Mouse (Mus musculus): ENCODE measurements around the gene Lix1.

Lix1 gene

GRCm38 (mm10) chr17:17402222-17403004 lies at the start of gene Lix1:
Lix1 (plus strand) TSS chr17:17402672.
- DNase-seq = peak; percentile 22

GRCm38 (mm10) chr17:17373550-17373917 lies 28.9 kb upstream of the Lix1 start:
- DNase-seq = no peak

GRCm38 (mm10) chr17:17373918-17374910 lies 28.3 kb upstream of the Lix1 start, which contains the start of gene Riok2:
Riok2 (plus strand) TSS chr17:17374309.
- peak; percentile 95 for DNase-seq

DNA sequence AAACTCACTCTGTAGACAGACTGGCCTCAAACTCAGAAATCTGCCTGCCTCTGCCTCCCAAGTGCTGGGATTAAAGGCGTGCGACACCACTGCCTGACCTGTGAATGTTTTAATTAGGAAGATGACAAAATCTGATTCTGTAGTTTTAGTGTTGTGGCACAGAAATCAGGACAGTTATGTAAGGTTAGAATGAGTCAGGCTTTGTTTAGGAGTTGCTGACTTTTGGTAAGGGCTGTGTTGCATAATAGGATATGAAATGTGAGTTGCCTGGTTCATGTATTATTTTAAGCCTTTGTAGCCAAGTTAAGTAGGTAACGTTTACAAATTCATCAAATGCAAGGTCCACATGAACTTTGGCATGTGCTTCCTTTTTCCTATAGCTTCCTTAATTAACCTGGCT lies 26.9 kb upstream of the Lix1 start:
- DNase-seq = no peak

GRCm38 (mm10) chr17:17383703-17384102 lies 18.8 kb upstream of the Lix1 start:
- no peak for DNase-seq

GRCm38 (mm10) chr17:17384502-17384901 lies 18.0 kb upstream of the Lix1 start:
- DNase-seq = no peak

DNA sequence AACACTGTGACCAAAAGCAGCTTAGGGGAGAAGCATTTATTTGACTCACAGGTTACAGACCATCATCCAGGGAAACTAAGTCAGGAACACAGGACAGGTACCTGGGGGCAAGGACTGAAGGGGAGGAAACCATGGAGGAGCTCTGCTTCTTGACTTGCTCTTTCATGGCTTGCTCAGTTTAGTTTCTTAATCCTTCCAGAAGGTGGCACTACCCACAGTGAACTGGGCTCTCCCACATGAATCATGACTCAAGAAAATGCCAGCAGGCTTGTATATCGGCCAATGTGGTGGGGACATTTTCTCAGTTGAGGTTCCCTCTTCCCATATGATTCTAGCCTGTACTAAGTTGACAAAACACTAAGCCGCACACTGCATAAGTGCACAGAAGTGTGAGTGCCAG lies 16.4 kb upstream of the Lix1 start:
- DNase-seq = no peak

GRCm38 (mm10) chr17:17391823-17392222 lies 10.6 kb upstream of the Lix1 start:
- DNase-seq = no peak

GRCm38 (mm10) chr17:17392863-17393262 lies 9.6 kb upstream of the Lix1 start:
- no peak for DNase-seq

GRCm38 (mm10) chr17:17393300-17393699 lies 9.2 kb upstream of the Lix1 start:
- no peak for DNase-seq

DNA sequence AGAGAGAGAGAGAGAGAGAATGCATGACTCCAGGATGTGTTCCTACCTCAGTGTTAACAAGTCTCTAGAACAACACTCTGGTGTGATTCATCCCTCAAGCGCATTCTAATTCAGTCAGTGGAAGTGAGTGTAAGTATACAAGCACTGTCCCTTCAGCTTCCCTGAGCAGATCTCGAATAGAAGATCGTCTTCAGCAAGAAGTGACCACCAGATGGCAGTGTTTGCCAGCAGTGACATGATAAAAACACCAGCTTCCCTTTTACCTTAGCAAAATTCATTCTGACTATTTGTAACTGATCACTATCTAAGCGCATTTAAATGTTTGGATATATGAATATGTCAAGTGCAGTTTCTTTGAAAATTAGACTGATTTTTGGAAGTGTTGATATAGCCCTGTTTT lies 8.1 kb upstream of the Lix1 start:
- peak; percentile 69 for DNase-seq

- DNase-seq = no peak
Measured at GRCm38 (mm10) chr17:17396869-17397268, 5.6 kb upstream of the Lix1 start.

- DNase-seq = no peak
Measured at GRCm38 (mm10) chr17:17398664-17399063, 3.8 kb upstream of the Lix1 start.

- no peak for DNase-seq
Measured at GRCm38 (mm10) chr17:17403038-17403437, 566 bp downstream of the Lix1 start.

DNA sequence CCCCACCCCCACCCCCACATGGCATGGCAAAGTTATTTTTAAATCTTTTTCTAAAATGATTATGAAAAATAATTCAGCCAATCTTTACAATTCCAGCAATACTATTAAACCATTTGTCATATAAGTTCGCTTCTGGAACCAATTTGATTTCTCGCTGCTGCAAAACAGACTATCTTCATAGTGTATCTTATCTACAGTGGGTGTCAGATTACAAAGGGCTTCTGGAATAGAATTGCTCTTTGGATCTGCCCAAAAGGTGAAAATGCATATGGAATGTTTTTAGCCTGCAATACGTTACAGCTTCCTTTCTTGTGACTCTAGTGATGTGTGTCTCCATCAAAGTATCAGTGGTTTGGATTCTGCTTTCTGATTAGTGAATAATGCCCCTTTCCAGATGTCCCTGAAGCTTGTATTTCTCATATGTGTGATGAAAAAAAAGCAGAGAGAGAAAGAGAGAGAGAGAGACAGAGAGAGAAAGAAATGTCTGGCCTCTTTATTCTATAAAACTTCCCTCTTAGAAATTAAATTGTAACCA lies 1.2 kb downstream of the Lix1 start:
- DNase-seq = no peak

GRCm38 (mm10) chr17:17404811-17405544 lies 2.5 kb downstream of the Lix1 start:
- no peak for DNase-seq

DNA sequence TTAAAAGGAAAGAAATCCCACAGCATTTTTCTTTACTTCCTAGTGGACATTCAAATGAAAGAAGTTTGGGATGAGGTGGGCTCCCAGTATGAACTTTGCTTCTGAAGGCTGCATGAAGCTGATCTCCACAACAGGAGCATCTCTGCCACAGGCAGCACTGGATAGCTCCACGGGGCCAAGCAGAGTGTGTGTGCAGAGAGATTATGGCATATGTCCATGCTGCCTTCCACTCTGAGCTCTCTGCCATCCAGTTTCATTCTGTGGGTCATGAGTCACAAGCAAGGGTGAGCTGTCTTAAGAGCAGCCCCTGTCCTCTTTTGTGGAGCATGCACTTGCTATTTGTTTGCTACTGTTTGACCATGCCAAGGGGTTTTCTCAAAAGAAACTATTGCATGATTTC lies 3.1 kb downstream of the Lix1 start:
- no peak for DNase-seq

DNA sequence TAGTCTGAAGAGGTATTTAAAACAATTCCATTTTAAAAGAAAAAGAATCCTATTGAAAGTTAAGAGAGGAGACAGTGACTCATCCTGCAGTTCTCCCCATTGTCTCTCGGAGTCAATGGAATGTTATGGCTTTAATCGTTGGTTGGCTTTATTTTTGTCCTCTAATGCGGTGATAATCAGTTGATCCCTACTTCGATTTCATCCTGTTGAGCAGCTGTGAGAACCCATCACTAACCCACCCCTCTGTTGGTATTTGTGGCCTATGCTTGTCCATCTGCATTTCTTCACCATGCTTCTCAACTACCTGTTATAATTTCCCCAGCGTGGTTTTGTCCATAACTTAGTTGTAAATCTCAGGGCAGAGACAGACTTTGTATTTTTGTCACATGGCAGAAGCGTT lies 5.7 kb downstream of the Lix1 start:
- DNase-seq = no peak

DNA sequence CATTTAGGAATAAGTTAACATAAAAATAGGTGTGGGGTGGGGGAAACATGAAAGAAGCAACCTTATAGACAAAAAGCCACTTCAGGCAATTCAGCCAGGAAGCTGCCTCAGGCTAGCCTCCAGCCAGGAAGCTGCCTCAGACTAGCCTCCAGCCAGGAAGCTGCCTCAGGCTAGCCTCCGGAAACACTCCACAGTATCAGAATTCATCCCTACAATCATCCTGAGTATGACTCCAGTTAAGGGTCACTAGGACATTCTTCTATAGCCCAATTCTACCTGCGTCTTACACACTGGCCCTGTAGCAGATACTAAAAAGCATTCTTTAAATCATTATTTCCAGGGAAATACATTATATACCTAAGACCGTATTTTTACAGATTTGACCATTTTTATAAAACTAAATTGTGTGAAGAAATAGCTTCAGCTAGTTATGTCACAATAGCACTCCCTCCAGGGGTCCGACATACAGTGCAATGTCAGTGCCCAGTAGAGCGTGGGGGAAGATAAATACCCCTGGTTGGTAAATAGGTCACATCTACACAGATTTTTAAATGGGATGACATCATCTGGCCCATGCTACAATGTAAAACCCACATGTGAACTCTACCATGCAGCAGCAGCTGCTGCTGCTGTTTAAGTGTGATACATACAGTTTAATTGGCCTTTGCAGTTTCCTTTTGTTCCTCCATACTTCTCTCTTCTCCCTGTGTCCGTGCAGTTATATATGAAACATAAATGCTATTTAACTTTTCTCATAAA lies 6.4 kb downstream of the Lix1 start:
- DNase-seq = no peak

DNA sequence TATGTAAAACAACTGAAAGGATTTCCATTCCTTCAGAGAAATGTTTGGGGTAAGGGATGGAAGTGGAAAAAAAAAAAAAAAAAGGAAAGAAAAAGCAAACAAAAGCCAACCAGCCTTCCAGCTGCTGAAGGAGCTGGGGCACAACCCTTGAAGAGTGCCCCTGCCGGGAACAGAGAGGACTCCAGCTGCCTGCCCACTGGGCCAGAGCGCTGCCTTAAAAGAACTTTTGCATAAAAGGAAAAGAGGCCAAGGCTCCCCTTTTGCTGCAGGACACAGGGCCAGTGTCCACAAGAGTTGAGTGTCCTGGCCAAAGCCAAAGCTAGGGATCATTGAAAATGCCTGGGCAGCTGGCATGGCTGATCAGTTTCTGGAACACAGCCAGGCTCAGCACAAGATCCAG lies 7.1 kb downstream of the Lix1 start:
- no peak for DNase-seq

DNA sequence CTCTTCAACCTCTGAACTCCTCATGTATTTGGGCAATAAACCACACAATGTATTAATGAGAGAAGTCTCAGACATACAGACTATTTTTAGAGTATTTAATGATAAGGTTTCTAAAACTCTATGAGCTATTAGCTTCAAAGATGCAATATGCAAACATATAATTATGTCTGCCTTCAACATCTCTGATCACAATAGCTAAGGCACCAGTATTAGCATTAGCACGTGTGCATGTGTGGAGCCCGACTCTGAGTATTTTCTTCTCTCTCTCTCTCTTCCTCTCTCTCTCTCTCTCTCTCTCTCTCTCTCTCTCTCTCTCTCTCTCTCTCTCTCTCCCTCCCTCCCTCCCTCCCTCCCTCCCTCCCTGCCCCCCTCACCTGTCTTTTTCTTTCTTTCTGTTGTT lies 9.0 kb downstream of the Lix1 start:
- DNase-seq = no peak

- no peak for DNase-seq
Measured at GRCm38 (mm10) chr17:17412176-17412575, 9.7 kb downstream of the Lix1 start.
